Mouse (Mus musculus) megakaryocyte progenitor cell, adult 5-6 weeks (primary cell): ENCODE measurements around the gene Hoxa11. TPM values are rescaled to one million over a fixed set of nuclear protein-coding genes. Genes with fewer than 3 reads are reported as not detected.

Source experiments
- ATAC-seq: replicated peaks from 2 replicates; pipeline ENCODE4 v1.8.0; 2016; ENCODE audit warnings: mild to moderate bottlenecking, moderate TSS enrichment, inconsistent platforms; ENCODE audit not compliant: poor library complexity
- total RNA-seq, 2 experiments: library from RNA; stranded (forward) in 1 of 2; stranded (reverse) in 1 of 2; fragments of 157-497, 149-512 nt in 1 of 2; fragments of 200-1000 nt in 1 of 2; gene quantifications; 2 replicates each; pipeline versions ENCODE4 v1.2.3 to v1.2.4; 2015 to 2017

The Hoxa11 gene
- total RNA-seq, 2 experiments from 2014 or later = not detected

DNA sequence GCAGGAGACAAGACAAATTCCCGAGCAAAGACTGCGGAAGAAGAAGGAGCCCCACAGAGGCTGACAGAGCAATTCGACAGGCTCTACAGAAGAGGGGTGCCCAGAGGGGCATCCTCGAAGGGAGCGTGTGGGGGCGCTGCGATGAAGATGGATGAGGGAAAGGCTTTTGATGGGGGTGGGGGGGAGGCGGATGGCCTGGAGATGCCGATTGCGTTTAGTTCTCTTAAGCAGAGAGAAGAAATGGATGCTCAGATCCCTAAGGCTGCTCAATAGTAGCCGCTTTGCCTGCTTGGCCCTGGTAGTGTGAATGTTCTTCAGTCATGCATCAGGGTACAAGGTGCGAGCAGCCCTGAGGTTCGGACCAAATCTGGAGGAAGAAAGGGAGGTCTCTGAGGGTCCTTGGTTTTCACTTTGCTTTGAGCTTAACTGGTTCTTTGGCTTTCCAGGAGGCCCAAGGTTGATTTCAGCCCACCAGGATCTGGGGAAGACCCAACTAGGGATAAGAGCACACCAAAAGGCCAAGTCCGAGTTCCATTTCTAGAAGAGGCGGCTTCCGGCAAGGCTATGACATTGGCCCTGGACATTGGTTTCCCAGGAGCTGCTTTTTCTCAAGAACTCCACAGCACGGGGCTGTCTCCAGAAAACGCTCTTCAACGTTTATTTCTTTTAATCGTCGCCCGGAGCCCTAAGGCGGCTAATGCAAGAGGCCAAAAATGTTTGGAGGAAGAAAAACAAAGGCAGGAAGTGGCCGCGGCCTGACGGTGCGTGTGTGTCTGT is 3.2 kb upstream of the Hoxa11 start:
- no peak for ATAC-seq

DNA sequence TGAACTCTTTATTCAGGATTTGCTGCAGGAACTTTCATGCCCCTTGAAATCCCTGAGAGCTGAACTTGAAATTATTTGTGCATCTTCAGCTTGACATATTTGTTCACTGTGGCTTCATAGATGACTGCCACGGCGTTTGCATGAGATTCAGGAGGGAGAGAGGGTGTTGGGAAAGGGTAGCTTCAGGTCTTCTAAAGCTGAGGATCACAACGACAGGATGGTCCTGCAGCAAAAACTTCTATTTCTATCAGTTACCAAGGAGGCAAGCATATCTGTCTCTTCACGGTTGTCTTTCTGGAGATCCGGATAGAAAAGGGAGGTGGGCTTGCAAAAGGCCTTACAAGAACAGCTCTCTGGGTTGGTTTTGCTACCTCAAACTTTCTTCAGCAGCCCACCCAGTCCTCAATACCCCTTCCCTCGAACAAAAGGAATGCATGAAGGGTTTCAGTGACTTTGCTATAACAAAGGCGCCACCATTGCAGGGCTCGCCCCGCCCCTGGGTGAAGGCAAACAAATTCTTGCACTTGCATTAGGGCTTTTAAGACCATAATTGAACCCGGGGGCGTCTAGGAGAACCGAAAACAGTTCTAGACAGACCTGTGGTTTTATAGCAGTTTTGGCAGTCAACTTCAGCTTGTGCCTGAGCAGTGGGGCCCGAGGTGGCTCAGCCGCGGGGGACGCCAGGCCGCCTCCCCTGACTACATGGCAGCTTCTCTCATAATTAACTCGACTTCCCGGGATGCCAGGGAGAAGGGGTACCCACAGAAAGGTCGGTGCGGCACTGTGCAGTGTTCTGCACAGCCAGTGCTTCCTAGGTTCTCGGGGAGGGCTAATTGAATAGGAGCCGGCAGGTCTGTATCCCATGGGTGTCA is 2.4 kb upstream of the Hoxa11 start:
- no peak for ATAC-seq

DNA sequence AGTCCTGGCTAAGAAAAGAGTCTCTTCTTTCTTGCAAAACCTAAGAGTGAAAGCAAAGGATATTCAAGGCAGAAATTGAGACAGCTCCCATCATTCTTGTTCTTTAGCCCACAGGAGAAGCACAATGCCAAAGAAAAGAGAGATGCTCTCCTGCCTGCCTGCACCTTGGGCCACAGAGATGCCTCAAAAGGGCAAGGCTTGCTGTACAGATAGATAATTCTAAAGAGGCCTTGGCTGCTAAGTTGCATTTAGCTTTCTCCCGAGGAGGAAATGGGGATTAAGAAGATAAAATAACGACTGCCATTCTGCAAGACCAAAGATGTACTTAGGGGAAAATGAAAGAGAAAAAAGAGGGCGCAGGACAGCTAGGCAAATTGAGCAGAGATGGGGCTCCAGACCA is 1.3 kb upstream of the Hoxa11 start:
- ATAC-seq = no peak

DNA sequence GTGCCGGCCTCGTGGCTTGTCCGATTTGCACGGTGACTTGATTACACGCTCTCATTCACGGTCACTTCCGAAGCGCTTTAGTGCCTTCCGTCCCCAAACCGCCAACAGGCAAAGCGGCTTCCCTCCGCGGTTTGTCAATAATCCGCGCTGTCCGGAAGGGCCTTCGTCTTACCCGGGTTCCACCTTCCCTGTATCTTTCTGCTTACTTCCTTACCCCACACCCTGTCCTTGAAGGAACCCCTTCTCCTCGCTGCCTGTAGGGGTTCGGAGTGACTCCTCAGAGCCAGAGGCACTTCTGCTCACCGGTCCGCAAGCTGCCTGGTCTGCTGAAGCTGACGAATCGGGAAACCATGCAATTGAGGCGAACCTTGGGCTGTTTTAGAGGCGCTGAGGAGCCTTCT is 793 bp upstream of the Hoxa11 start:
- peak; percentile 59 for ATAC-seq

DNA sequence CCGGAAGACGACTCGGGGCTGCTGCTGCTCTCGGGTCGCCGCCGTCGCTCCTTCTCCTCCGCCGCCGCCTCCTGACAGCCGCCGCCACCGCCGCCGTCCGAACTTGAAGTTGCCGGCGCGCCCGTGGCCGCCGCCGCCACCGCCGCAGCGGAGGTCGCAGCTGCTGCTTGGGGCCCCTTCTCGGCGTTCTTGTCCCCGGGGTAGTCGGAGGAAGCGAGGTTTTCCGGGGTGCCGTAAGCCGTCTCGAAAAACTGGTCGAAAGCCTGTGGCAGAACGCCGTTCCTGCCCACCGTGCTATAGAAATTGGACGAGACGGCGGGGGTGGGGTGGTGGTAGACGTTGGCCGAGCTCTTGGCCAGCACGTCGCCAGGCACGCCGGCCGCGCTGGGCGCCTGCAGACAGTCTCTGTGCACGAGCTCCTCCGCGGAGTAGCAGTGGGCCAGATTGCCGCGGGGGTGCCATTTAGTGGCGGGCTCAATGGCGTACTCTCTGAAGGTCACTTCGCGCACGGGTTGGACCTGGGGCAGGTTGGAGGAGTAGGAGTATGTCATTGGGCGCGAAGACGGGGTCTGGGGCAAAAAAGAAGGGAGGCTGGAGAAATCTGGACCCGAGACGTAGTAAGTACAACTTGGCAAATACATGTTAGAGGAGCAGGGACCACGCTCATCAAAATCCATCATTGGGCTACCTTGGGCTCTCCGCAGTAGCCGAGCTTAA is 412 bp downstream of the Hoxa11 start:
- no peak for ATAC-seq

DNA sequence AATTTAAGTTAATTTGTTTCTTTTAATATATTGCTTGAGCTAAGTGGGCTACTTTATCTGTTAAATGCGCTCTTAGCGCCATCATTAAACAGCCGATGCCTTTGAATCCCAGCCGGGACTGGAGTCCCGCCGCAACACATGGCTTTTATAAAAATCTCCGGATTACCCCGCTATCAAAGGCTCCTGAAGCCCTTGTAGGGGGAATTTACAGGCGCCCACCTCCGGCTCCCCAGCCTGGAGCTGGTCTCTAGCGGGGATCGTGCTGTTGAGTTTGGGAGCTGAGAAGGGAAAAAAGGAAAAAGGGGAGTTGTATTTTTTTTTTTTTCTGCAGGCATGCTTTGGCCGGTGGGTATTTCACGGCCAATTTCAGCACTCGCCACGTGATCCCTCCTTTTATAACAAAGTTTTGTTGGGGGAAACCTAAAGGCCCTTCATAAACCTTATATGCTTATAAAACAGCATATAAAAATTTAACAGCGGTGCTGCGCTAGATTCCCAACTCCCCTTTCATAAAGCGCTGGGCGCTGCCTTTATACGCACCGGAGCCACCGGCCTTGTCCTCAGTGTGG is 1.1 kb downstream of the Hoxa11 start:
- no peak for ATAC-seq

DNA sequence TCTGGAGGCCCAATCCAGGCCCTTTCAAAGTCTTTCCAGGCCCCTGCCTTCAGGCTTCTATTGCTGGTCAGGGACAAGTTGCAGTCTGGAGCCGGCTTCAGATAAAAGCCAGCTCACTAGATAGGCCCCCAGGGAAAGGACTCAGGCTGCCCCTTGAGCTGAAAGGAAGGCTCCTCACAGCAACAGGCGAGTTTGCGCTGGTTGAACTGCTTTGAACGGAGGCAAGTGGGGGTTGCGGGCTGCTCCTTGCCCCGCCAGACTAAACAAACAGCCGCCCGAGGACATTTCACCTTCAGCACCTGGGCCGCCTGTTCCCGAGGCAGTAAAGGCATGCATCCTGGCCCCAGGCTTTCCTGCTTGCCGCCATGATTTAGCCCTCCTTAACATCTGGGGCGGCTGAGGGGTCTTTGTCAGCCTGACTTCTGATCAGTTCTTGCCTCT is 1.9 kb downstream of the Hoxa11 start:
- no peak for ATAC-seq

DNA sequence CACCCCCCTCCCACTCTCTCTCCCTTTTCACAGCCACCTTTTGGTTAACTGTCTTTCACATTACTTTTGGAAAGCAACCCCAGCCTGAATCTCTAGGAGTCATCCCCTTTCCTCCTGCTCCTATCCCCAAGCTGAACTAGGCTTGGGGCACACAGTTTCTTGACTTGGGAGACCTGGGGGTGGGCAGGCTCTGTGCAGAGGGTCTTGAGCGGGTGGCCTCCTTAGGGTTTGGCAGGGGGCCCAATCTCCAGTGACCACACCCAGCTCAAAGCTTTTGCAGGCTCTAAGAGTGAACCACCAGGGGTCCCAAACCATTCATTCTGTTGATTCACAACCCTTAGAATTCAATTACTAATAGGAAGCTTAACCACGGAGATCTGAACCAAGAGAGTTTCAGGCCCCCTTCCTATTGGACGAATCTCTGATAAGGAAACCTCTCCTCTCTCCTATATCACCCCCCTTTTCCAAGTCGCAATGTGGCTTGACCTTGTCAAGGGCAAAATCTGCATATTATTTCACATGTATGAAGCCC is 2.7 kb downstream of the Hoxa11 start:
- ATAC-seq = no peak

DNA sequence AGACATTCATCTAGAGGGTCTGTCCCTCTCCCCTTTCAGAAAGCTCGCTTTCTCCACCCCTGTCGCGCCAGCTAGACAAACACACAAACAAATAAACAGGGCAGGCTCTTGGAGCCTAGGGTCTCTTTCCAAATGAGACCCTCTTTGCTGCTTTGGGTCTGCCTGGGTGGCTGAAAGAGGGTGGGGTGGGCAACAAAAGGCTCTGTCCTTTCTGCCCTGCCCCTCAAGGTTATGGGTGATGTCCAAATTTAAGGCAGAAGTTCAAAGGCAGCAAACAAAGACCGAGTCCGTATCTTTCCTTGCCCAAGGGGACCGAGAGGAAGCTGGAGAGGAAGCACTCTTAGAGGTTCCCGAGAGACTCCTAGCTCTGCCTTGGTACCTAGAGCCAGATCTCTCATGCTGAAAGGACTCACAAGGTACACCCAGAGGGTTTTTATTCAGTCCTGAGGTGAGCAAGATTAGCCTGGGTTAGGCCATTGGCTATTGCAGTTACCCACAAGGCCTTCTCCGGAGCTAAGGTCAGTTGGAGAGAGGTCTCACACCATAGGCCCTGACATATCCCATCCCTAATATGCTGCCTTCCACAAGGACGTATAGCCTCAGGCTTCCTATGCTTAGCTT is 4.5 kb downstream of the Hoxa11 start:
- no peak for ATAC-seq

DNA sequence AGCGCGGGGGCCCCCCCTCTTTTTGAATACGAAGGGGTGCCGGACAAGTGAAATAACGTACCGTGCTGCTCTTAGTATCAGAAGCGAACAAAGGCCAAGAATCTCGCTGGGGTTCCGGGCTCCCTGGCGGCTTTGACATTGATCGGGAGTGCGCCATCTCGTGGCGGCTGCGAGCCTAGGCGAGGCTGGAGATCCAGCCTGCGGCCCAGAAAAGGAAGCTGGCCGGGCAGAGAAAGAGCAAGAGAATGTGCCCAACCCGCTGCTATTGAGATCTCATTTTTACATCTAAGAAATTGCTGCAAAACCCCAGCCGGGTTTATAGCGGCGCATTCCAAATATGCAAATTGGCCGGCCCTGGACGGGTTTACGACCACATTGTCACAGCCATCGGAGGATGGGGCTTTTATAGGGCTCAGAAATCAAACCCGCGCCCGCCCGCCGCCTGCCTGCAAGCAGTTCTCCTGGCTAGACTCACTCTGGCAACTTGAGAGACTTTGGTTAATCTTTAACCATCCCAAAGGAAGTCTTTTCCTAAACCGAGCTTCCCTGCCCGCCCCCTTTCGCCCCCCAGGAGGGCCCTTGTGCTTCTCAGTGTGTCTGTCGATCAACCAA is 5.1 kb downstream of the Hoxa11 start, which contains the start of gene Hoxa10:
Gene Hoxa10 (minus strand): TSS at position 466 of the 612 bp plus-strand sequence.
- ATAC-seq = peak; percentile 90

DNA sequence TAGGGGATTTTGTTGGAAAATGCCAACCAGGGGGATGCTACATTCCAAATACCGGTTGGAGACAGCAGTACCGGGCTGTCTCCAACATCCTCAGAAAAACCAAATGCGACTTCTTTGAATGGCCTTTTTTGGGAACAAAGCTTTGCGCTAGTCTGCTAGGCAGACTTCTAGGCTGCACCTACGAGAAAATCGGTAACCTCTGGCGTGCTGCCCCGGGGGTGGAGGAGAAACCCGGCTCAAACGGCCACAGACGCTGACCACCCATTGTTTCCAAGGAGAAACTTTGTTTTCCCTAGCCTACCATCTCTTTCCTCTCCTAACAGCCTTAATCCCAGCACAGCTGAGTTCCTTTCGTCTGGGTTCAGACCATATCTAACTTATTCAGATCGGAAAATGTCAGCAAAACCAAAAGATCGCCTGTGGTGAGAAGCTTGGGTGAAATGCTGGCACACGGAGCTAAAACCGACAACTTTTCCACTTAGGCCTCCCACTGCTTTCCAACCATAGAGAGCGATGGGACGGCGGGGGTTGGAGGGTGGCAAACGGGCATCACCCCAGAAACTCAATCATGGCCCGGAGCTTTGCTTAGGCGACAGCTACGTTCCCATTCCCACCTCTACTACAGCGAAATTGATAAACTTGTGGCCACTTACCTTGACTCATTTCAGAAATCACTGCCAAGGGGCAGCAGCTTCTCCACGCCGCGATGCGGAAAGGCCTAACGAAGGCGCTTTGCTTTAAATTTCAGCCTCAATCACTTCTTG is 5.8 kb downstream of the Hoxa11 start:
- no peak for ATAC-seq

DNA sequence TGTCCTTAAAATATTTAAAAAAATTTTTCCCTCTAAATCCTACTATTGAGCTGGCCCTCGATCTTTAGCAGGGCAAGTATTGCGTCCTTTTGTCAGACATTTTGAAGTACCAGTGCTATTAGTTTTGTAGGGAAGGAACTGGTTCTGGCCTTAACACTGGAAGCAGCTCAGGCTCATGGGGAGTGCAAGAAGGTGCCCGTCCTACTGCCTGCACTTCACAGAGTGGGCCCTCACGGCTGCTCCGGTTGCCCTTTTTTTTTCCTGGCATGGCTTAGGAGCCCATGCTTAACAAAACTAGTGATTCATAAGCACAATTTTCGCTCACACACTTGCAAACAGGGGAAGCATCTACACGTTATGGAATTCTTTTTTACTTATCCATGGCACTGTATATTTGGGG is 6.6 kb downstream of the Hoxa11 start:
- no peak for ATAC-seq

DNA sequence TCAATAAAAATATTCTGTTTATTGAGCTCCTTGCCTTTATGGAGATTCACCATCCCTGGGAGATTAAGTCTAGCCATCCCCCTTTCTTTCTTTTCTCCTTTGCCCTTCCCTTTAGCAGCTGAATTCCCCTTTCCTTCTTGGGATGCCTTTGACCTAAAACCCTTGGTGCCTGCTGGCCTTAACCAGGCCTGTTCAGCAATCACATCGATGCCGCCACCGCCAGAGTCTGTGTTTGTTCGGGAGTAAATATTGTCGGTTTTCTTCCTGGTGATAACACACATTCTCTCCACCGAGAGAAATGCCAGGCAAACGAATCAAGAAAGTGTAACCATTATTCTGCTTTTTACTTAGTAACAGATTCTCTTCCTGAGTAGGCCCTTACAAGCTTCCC is 7.5 kb downstream of the Hoxa11 start:
- no peak for ATAC-seq

DNA sequence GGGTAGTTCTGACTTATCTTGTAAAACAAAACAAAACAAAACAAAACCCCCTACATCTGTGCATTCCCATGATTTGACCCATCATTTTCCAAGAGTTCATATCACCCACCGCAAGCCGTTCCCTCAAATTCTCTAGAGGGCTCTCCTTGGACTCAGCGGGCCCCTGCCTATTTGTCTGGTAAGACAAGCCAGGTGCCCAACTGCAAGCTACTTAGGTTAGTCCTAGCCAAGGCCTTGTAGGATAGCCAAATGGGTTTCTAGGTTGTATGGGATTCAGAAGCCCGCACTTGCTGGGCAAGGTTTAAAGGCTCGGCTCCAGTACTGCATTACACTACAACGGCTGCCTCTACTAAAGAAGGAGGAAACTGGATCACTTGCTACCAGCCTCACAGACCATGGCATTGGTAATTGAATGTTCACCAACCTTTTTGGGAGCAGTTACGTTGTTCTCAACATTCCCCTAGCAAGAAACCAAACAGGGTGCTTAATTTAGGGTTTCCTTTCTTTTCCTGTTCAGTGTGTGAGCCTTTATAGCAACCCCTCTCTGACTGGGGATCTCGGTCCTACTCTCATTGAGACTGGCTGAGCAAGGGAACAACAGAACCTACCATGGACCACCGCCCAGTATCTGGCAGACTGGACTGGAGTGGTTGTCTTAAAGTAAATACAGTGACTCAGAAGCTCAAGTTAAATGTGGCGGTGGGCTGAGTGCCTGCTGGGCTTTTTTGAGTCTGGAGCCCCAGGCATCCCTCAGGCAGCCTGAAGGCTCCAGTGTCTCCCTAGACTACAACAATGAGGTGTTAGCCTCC is 8.1 kb downstream of the Hoxa11 start:
- no peak for ATAC-seq

DNA sequence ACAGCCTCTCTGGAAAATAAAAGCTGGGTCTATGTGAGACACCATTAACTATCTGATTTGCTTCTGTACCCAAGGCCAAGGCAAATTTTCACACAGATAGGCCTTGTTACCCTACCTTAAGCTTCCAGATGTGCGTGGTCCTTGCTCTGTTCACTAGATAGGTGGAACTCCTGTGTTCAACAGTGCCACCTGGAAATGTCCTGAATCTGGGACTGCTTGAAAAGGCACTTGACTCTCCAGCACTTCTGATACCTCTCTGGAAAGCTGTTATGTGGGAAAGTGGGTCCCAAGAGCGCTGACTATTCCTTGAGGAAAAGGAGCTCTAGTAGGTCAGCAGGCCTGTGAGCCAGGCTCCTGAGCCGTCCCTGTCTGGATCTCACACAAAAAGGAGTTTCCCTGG is 8.8 kb downstream of the Hoxa11 start:
- ATAC-seq = no peak

DNA sequence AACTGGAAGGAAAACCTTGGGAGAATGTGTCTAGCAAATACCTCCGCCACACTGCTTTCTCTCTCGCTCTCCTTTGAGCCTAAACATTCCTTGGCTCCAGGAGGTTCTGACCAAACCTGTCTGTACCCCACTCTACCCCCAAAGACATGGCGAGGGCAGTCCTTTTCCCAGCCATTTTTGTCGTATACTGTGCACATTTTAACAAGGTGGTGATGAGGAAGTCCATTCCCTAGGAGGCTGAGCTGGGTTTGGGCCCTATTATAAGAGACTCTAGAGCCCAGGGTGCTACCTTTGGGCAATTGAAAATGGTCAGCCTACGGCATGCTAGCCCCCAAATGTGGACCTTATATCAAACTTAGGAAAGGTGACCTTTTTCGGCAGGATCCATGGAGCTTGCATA is 9.7 kb downstream of the Hoxa11 start:
- ATAC-seq = no peak

DNA sequence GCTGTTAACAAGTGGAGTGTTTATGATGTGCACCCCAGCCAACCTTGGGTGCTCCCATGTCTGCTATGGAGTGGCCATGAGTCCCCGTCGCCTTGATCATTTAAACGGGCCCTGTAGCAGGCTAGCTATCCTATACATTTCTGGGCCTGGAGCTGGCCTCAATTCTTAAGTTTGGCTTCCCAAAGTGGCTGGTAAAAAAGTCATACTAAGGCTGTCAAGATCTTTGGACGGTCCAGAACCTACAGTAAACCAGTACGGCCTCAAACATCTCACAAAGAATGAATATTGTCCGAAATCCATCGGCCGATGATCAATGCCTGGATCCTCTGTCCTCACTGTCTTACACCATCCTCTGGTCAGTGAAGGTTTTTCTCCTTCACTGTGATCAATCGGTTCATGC is 10.3 kb downstream of the Hoxa11 start:
- no peak for ATAC-seq

DNA sequence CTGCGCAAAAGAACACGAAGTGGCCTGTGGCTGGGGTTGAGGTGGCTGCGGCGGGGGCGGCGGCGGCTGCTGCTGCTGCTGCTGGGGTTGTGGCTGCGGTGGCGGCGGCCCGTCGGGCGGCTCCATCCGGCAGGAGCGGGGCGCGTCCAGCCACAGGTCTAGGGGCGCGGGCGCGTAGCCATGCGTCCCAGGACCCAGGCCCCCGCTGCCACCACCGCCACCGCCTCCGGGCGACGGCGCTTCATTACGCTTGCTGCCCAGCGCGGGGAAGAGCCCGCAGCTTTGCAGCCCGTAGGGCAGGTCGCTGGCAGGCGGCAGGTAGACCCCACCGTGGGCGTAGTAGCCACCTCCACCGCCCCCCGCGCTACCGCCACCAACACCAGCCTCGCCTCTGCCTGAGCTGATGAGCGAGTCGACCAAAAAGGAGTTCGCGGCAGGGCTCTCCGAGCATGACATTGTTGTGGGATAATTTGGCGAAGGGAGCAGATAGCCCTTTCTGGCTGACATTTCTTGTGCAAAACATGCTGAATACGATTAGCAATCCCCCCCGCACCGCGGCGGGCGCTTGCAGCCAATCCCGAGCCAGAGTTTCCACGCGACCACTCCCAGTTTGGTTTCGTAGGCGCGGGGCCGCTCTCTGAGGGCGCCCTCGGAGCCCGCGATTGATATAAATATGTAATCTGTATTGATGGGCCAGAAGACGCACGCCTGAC is 11.0 kb downstream of the Hoxa11 start:
- no peak for ATAC-seq
